ENCODE assay signal across 16 mouse cellular contexts in the genomic region with DNA sequence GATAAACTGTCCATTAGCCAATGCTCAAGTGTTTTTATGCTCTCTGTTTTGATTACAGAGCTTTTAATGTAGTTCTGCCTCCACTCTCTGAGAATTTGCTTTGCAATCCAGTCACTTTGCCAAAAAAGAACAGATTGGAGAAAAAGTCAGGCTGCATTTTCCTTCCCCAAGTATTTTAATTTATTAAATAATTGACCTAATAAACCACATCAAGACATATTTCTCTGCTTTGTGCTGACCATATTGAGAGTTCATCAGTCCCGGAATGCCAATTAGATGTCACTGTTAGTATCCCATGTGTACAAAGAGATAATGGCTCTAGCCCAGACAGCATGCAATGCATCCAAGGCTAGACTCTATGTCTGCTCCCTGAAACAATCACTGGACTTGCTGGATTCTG.
"Had no signal": no experiment of that assay in that cellular context is flagged by ENCODE, and none has a peak within 500 bp of the region (broad histone marks: within the 10 kb centered on the region; RNA-seq: fewer than 3 reads in every experiment).

No protein-coding gene starts in this region.

- ATAC-seq: hindbrain, postnatal 0 days; inflammation-experienced regulatory T-cells, adult 6 months; intestine, embryonic 16.5 days; liver, postnatal 0 days had no signal

- H3K9me3 ChIP-seq: limb, embryonic 10.5 days; limb, embryonic 13.5 days had no signal

- H3K9ac ChIP-seq: limb, embryonic 13.5 days; liver, embryonic 14.5 days; liver, postnatal 0 days; lung, embryonic 14.5 days had no signal

- H3K4me2 ChIP-seq: limb, embryonic 13.5 days; lung, embryonic 14.5 days; midbrain, embryonic 11.5 days had no signal

- H3K4me3 ChIP-seq: limb, embryonic 10.5 days; limb, embryonic 13.5 days had no signal

- H3K4me1 ChIP-seq: limb, embryonic 10.5 days had no signal

- H3K27me3 ChIP-seq: limb, embryonic 13.5 days had no signal

- DNase-seq: kidney, adult 18-20 months; layer of hippocampus, adult 9-11 months; liver; liver, postnatal 0 days; lung, embryonic 14.5 days; lung, postnatal 36 days; midbrain, embryonic 14.5 days; thymus, adult 18-20 months; thymus, postnatal 36 days had no signal

- H3K36me3 ChIP-seq: limb, embryonic 10.5 days; limb, embryonic 13.5 days had no signal

- H3K27ac ChIP-seq: hindbrain, postnatal 0 days; limb, embryonic 10.5 days; limb, embryonic 13.5 days; liver, embryonic 14.5 days had no signal
